Mouse (Mus musculus) liver, embryonic 16.5 days (tissue): ENCODE data around the gene Aplp1. TPM values are rescaled to one million over a fixed set of nuclear protein-coding genes. Genes with fewer than 3 reads are reported as not detected.
A peak's percentile ranks its signal among the peaks of the same experiment; 100 is the strongest.

Source experiments
- ATAC-seq: fragments of 200-750 bp; cut with Nextera tagmentation; 2 replicates; pipeline ENCODE4 v1.8.0; 2017; ENCODE audit warnings: low read depth, mild to moderate bottlenecking, moderate number of reproducible peaks, moderate library complexity
- H3K27ac ChIP-seq: fragments of 300-500 bp; sonication (generic); 2 replicates; pipeline ENCODE4 v1.5.1; 2014; ENCODE audit warnings: mild to moderate bottlenecking, low read length
- H3K27me3 ChIP-seq: fragments of 300-500 bp; sonication (generic); 2 replicates; pipeline ENCODE4 v1.6.1; 2014; ENCODE audit warnings: low read depth, low read length, mixed read lengths; ENCODE audit not compliant: control insufficient read depth, insufficient read depth
- H3K36me3 ChIP-seq: fragments of 300-500 bp; sonication (generic); 2 replicates; pipeline ENCODE4 v1.6.1; 2014; ENCODE audit warnings: mild to moderate bottlenecking; ENCODE audit not compliant: control insufficient read depth, insufficient read depth
- H3K4me1 ChIP-seq: fragments of 300-500 bp; sonication (generic); 2 replicates; pipeline ENCODE4 v1.6.1; 2014; ENCODE audit warnings: low read depth, low read length, mixed read lengths; ENCODE audit not compliant: control insufficient read depth
- H3K4me2 ChIP-seq: fragments of 300-500 bp; sonication (generic); 2 replicates; pipeline ENCODE4 v1.6.1; 2014; ENCODE audit warnings: low read depth, low read length, mixed read lengths
- H3K4me3 ChIP-seq: fragments of 300-500 bp; sonication (generic); 2 replicates; pipeline ENCODE4 v1.5.1; 2014; ENCODE audit warnings: low read depth, mild to moderate bottlenecking, low read length
- H3K9ac ChIP-seq: fragments of 300-500 bp; sonication (generic); 2 replicates; pipeline ENCODE4 v1.6.1; 2014; ENCODE audit warnings: low read depth, low read length
- H3K9me3 ChIP-seq: fragments of 300-500 bp; sonication (generic); replicated peaks from 2 replicates; pipeline ENCODE4 v1.6.1; 2016; ENCODE audit warnings: low read length; ENCODE audit not compliant: control insufficient read depth
- WGBS: fragments of 180-500 bp; shearing (Covaris S2); extraction: QIAGEN DNeasy Blood & Tissue Kit; methylation state at CpG from one replicate; pipeline ENCODE4 v1.1.7; 2014; ENCODE audit not compliant: insufficient replicate concordance; 5-methylcytosine and 5-hydroxymethylcytosine counted together
- polyA plus RNA-seq: library from polyadenylated mRNA; unstranded; fragments of >200 nt; fragmentation: Nextera tagmentation; extraction: Ambion mirVana; gene quantifications from 2 replicates; pipeline ENCODE4 v1.2.1, GENCODE M21; 2015

Gene Aplp1
- polyA plus RNA-seq, 1 experiment from 2014 or later = 4.2 TPM

- Histone ChIP-seq H3K36me3 (no peaks in the 10 kb centered on the region), H3K4me2 (no peak overlapping the region), H3K4me3 (no peak overlapping the region), H3K9me3 (no peaks in the 10 kb centered on the region), H3K9ac (no peak overlapping the region), H3K27ac (no peak overlapping the region), H3K4me1 (no peaks in the 10 kb centered on the region), H3K27me3 (peaks cover 5% of the 10 kb centered on the region; the same call in 1 of the 2 replicates)
- WGBS = 30% methylated on average over 9 of the region's 9 CpGs
- no peak for ATAC-seq
These were observed 10.2 kb downstream of the Aplp1 start for GRCm38 (mm10) chr7:30435156-30435555.

- WGBS = 47% methylated on average over 10 of the region's 10 CpGs
- no peak overlapping the region for H3K9ac ChIP-seq
- no peak overlapping the region for H3K4me2 ChIP-seq
- no peak for ATAC-seq
- H3K27ac ChIP-seq = no peak overlapping the region
- H3K36me3 ChIP-seq = no peaks in the 10 kb centered on the region
- H3K9me3 ChIP-seq = no peaks in the 10 kb centered on the region
- peaks cover 5% of the 10 kb centered on the region; the same call in 1 of the 2 replicates for H3K27me3 ChIP-seq
- no peak overlapping the region for H3K4me3 ChIP-seq
- H3K4me1 ChIP-seq = no peaks in the 10 kb centered on the region
These were observed 10.6 kb downstream of the Aplp1 start for GRCm38 (mm10) chr7:30434701-30435100.

GRCm38 (mm10) chr7:30434238-30434637, 11.1 kb downstream of the Aplp1 start:
- no peak overlapping the region for H3K27ac ChIP-seq
- WGBS = 0% methylated on average over 10 of the region's 10 CpGs
- no peak overlapping the region for H3K4me2 ChIP-seq
- H3K9me3 ChIP-seq = no peaks in the 10 kb centered on the region
- no peak overlapping the region for H3K4me3 ChIP-seq
- peaks cover 5% of the 10 kb centered on the region; the same call in 1 of the 2 replicates for H3K27me3 ChIP-seq
- no peak for ATAC-seq
- no peaks in the 10 kb centered on the region for H3K4me1 ChIP-seq
- no peaks in the 10 kb centered on the region for H3K36me3 ChIP-seq
- H3K9ac ChIP-seq = no peak overlapping the region

GRCm38 (mm10) chr7:30431793-30432192, 13.5 kb downstream of the Aplp1 start:
- Histone ChIP-seq H3K27ac (no peak overlapping the region), H3K9me3 (no peaks in the 10 kb centered on the region), H3K4me2 (no peak overlapping the region), H3K27me3 (peaks cover 3% of the 10 kb centered on the region; the same call in 1 of the 2 replicates), H3K4me3 (no peak overlapping the region), H3K36me3 (no peaks in the 10 kb centered on the region), H3K9ac (no peak overlapping the region), H3K4me1 (no peaks in the 10 kb centered on the region)
- ATAC-seq = no peak
- 8% methylated on average over 3 of the region's 3 CpGs for WGBS

- no peak for ATAC-seq
These were observed 15.1 kb downstream of the Aplp1 start for GRCm38 (mm10) chr7:30430191-30430590.

GRCm38 (mm10) chr7:30429327-30429726, 16.0 kb downstream of the Aplp1 start:
- H3K27me3 ChIP-seq = no peaks in the 10 kb centered on the region
- no peak overlapping the region for H3K9ac ChIP-seq
- H3K4me2 ChIP-seq = no peak overlapping the region
- no peaks in the 10 kb centered on the region for H3K36me3 ChIP-seq
- H3K4me1 ChIP-seq = no peaks in the 10 kb centered on the region
- H3K9me3 ChIP-seq = no peaks in the 10 kb centered on the region
- no peak for ATAC-seq
- no peak overlapping the region for H3K4me3 ChIP-seq
- no peak overlapping the region for H3K27ac ChIP-seq

More at GRCm38 (mm10) chr7:30430191-30430590, 15.1 kb downstream of the Aplp1 start:
- H3K4me1 ChIP-seq = no peaks in the 10 kb centered on the region
- 23% methylated on average over 2 of the region's 2 CpGs for WGBS
- no peak overlapping the region for H3K4me2 ChIP-seq
- H3K9me3 ChIP-seq = no peaks in the 10 kb centered on the region
- H3K27ac ChIP-seq = no peak overlapping the region
- H3K4me3 ChIP-seq = no peak overlapping the region
- H3K9ac ChIP-seq = no peak overlapping the region
- no peaks in the 10 kb centered on the region for H3K36me3 ChIP-seq
- no peaks in the 10 kb centered on the region for H3K27me3 ChIP-seq

- peak overlapping the region; percentile 64 for H3K4me3 ChIP-seq
- H3K27ac ChIP-seq = peak overlapping the region; percentile 64
- ATAC-seq = no peak
- H3K27me3 ChIP-seq = peaks cover 3% of the 10 kb centered on the region; the same call in 1 of the 2 replicates
- H3K4me1 ChIP-seq = peaks cover 15% of the 10 kb centered on the region
- H3K36me3 ChIP-seq = no peaks in the 10 kb centered on the region
- 12% methylated on average over 23 of the region's 23 CpGs for WGBS
- peak overlapping the region; percentile 87 for H3K4me2 ChIP-seq
- H3K9ac ChIP-seq = peak overlapping the region; percentile 15; the same call in 1 of the 2 replicates
- H3K9me3 ChIP-seq = no peaks in the 10 kb centered on the region
These were observed 22.2 kb downstream of the Aplp1 start for GRCm38 (mm10) chr7:30423071-30423641.

GRCm38 (mm10) chr7:30422560-30422959, 22.8 kb downstream of the Aplp1 start:
- Histone ChIP-seq H3K36me3 (no peaks in the 10 kb centered on the region), H3K27ac (peak overlapping the region; percentile 64), H3K27me3 (peaks cover 3% of the 10 kb centered on the region; the same call in 1 of the 2 replicates), H3K4me1 (peaks cover 15% of the 10 kb centered on the region), H3K4me3 (peak overlapping the region; percentile 64), H3K4me2 (peak overlapping the region; percentile 87), H3K9ac (peak overlapping the region; percentile 59), H3K9me3 (no peaks in the 10 kb centered on the region)
- no peak for ATAC-seq
- 4% methylated on average over 9 of the region's 9 CpGs for WGBS

GRCm38 (mm10) chr7:30421890-30422435, 23.4 kb downstream of the Aplp1 start:
- H3K4me3 ChIP-seq = peak overlapping the region; percentile 64
- WGBS = under 1% methylated on average over 45 of the region's 45 CpGs
- ATAC-seq = peak; percentile 47
- no peaks in the 10 kb centered on the region for H3K36me3 ChIP-seq
- peaks cover 3% of the 10 kb centered on the region; the same call in 1 of the 2 replicates for H3K27me3 ChIP-seq
- no peaks in the 10 kb centered on the region for H3K9me3 ChIP-seq
- H3K27ac ChIP-seq = peak overlapping the region; percentile 73
- H3K4me2 ChIP-seq = peak overlapping the region; percentile 87
- H3K4me1 ChIP-seq = peaks cover 15% of the 10 kb centered on the region
- H3K9ac ChIP-seq = peak overlapping the region; percentile 59
